Mouse (Mus musculus) myocyte (in vitro differentiated cells): ENCODE measurements at regions not wholly inside any gene's neighbourhood (a gene's known extent, or its start where the extent isn't known, plus 50 kb on each side); places are given as distances from the start of the nearest gene placed in this dataset.

Experiments used
- H3K27me3 ChIP-seq: one replicate; pipeline ENCODE4 v1.6.1; 2011; ENCODE audit not compliant: control insufficient read depth, insufficient read depth, insufficient read length
- H3K36me3 ChIP-seq: one replicate; pipeline ENCODE4 v1.6.1; 2011; ENCODE audit not compliant: control insufficient read depth, insufficient read depth
- H3K4me2 ChIP-seq: one replicate; pipeline ENCODE4 v1.6.1; 2011; ENCODE audit warnings: low read depth, control low read depth
- H3K4me3 ChIP-seq: one replicate; pipeline ENCODE4 v1.5.1; 2011; ENCODE audit warnings: mild to moderate bottlenecking, control low read depth, moderate library complexity
- H3K79me2 ChIP-seq: one replicate; pipeline ENCODE4 v1.6.1; 2011; ENCODE audit not compliant: control insufficient read depth, insufficient read depth
- H3ac ChIP-seq: one replicate; pipeline ENCODE4 v1.6.1; 2011; ENCODE audit not compliant: control insufficient read depth, insufficient read length
- CEBPB ChIP-seq: IDR thresholded peaks from 2 replicates; pipeline ENCODE4 v1.6.1; 2011; ENCODE audit warnings: mild to moderate bottlenecking, moderate library complexity; ENCODE audit not compliant: poor library complexity, insufficient read depth, severe bottlenecking
- E2F4 ChIP-seq: IDR thresholded peaks from one replicate; pipeline ENCODE4 v1.6.1; 2011; ENCODE audit warnings: mild to moderate bottlenecking, control low read depth, moderate library complexity; ENCODE audit not compliant: insufficient read depth
- MAX ChIP-seq: IDR thresholded peaks from one replicate; pipeline ENCODE4 v1.6.1; 2011; ENCODE audit warnings: low read depth, mild to moderate bottlenecking, control low read depth
- MYOD1 ChIP-seq, 3 experiments: IDR thresholded peaks; one replicate each; pipeline ENCODE4 v1.6.1; 2011; ENCODE audit warnings: control low read depth in 2 of 3, low read depth in 2 of 3, mild to moderate bottlenecking in 2 of 3, moderate library complexity in 1 of 3; ENCODE audit not compliant: insufficient read length in 2 of 3, control insufficient read depth in 1 of 3
- MYOG ChIP-seq, 3 experiments: IDR thresholded peaks; one replicate each; pipeline ENCODE4 v1.6.1; 2011; ENCODE audit warnings: control low read depth in 2 of 3, low read depth in 2 of 3, mild to moderate bottlenecking in 2 of 3; ENCODE audit not compliant: insufficient read length in 2 of 3, control insufficient read depth in 1 of 3, insufficient read depth in 1 of 3
- POLR2A ChIP-seq: IDR thresholded peaks from one replicate; pipeline ENCODE4 v1.6.1; 2011; ENCODE audit warnings: low read depth, mild to moderate bottlenecking, control low read depth, moderate library complexity; ENCODE audit not compliant: insufficient read length
- POLR2AphosphoS2 ChIP-seq: IDR thresholded peaks from one replicate; pipeline ENCODE4 v1.6.1; 2011; ENCODE audit warnings: low read depth, control low read depth; ENCODE audit not compliant: insufficient read length
- REST ChIP-seq: IDR thresholded peaks from one replicate; pipeline ENCODE4 v1.6.1; 2011; ENCODE audit warnings: mild to moderate bottlenecking, control low read depth, moderate library complexity; ENCODE audit not compliant: insufficient read depth, insufficient read length
- SRF ChIP-seq: IDR thresholded peaks from one replicate; pipeline ENCODE4 v1.6.1; 2011; ENCODE audit warnings: low read depth; ENCODE audit not compliant: control insufficient read depth, insufficient read length
- TCF12 ChIP-seq: IDR thresholded peaks from one replicate; pipeline ENCODE4 v1.6.1; 2011; ENCODE audit warnings: mild to moderate bottlenecking, control low read depth; ENCODE audit not compliant: poor library complexity, insufficient read depth, severe bottlenecking
- TCF3 ChIP-seq: IDR thresholded peaks from one replicate; pipeline ENCODE4 v1.6.1; 2011; ENCODE audit warnings: low read depth, control low read depth; ENCODE audit not compliant: insufficient read length
- USF1 ChIP-seq: IDR thresholded peaks from one replicate; pipeline ENCODE4 v1.6.1; 2011; ENCODE audit warnings: low read depth, mild to moderate bottlenecking, control low read depth, moderate library complexity

- H3K27me3 ChIP-seq = no peaks in the 10 kb centered on the region
- no peaks in the 10 kb centered on the region for H3K79me2 ChIP-seq
- no peak for TF ChIP-seq MYOD1 (IDR thresholded peaks at IDR 0.05; ENCODE audit: control insufficient read depth in 1 of 3, insufficient read length in 2 of 3, low read depth in 2 of 3)
- TF ChIP-seq MAX = no peak
- TF ChIP-seq TCF12 = no peak
- TF ChIP-seq E2F4 = no peak
- TF ChIP-seq POLR2AphosphoS2 = no peak
- no peak for TF ChIP-seq TCF3
- no peak for TF ChIP-seq USF1
- no peak for TF ChIP-seq REST
- TF ChIP-seq MYOG (IDR thresholded peaks at IDR 0.05; ENCODE audit: control insufficient read depth in 1 of 3, insufficient read depth in 1 of 3, insufficient read length in 2 of 3, low read depth in 2 of 3) = no peak
- no peak for TF ChIP-seq POLR2A
- H3K4me2 ChIP-seq = no peak overlapping the region
- H3K36me3 ChIP-seq = no peaks in the 10 kb centered on the region
- no peak overlapping the region for H3ac ChIP-seq
- H3K4me3 ChIP-seq = no peak overlapping the region
Observed at GRCm38 (mm10) chr1:137373509-137374420, 413.5 kb upstream of the Nr5a2 start.

- H3ac ChIP-seq = no peak overlapping the region
- TF ChIP-seq SRF = no peak
- TF ChIP-seq TCF3 = no peak
- TF ChIP-seq MYOG (IDR thresholded peaks at IDR 0.05; ENCODE audit: control insufficient read depth in 1 of 3, insufficient read depth in 1 of 3, insufficient read length in 2 of 3, low read depth in 2 of 3) = no peak
- no peak for TF ChIP-seq POLR2A
- TF ChIP-seq MAX = no peak
- TF ChIP-seq POLR2AphosphoS2 = no peak
- no peak for TF ChIP-seq CEBPB
- no peak for TF ChIP-seq E2F4
- no peak for TF ChIP-seq REST
- no peak for TF ChIP-seq USF1
- no peak for TF ChIP-seq TCF12
- no peak for TF ChIP-seq MYOD1 (IDR thresholded peaks at IDR 0.05; ENCODE audit: control insufficient read depth in 1 of 3, insufficient read length in 2 of 3, low read depth in 2 of 3)
- H3K4me3 ChIP-seq = no peak overlapping the region
- H3K36me3 ChIP-seq = no peaks in the 10 kb centered on the region
- no peaks in the 10 kb centered on the region for H3K79me2 ChIP-seq
- H3K4me2 ChIP-seq = no peak overlapping the region
- no peaks in the 10 kb centered on the region for H3K27me3 ChIP-seq
Observed at GRCm38 (mm10) chr1:137372236-137372635, 412.0 kb upstream of the Nr5a2 start.

GRCm38 (mm10) chr1:137364396-137364795 is 404.1 kb upstream of the Nr5a2 start:
- TF ChIP-seq MAX (no peak), SRF (no peak)
- no peaks in the 10 kb centered on the region for H3K36me3 ChIP-seq
- no peak overlapping the region for H3K4me2 ChIP-seq
- H3ac ChIP-seq = no peak overlapping the region
- H3K4me3 ChIP-seq = no peak overlapping the region
- H3K27me3 ChIP-seq = no peaks in the 10 kb centered on the region
- H3K79me2 ChIP-seq = no peaks in the 10 kb centered on the region

- TF ChIP-seq E2F4 (no peak), REST (no peak), POLR2A (no peak), MAX (no peak), TCF3 (no peak), CEBPB (no peak), SRF (no peak), POLR2AphosphoS2 (no peak), MYOG (IDR thresholded peaks at IDR 0.05; ENCODE audit: control insufficient read depth in 1 of 3, insufficient read depth in 1 of 3, insufficient read length in 2 of 3, low read depth in 2 of 3) (peak in 1 of 3 experiments; percentile 35), MYOD1 (IDR thresholded peaks at IDR 0.05; ENCODE audit: control insufficient read depth in 1 of 3, insufficient read length in 2 of 3, low read depth in 2 of 3) (peak in 2 of 3 experiments; percentile 75 to 78)
- Histone ChIP-seq H3K27me3 (no peaks in the 10 kb centered on the region), H3K4me3 (no peak overlapping the region), H3K36me3 (no peaks in the 10 kb centered on the region), H3K4me2 (no peak overlapping the region), H3K79me2 (no peaks in the 10 kb centered on the region), H3ac (no peak overlapping the region)
Observed at GRCm38 (mm10) chr1:137363969-137364368, 403.7 kb upstream of the Nr5a2 start.

GRCm38 (mm10) chr1:137363561-137363960 is 403.3 kb upstream of the Nr5a2 start:
- no peaks in the 10 kb centered on the region for H3K36me3 ChIP-seq
- H3K79me2 ChIP-seq = no peaks in the 10 kb centered on the region
- no peak for TF ChIP-seq POLR2AphosphoS2
- TF ChIP-seq CEBPB = no peak
- no peak for TF ChIP-seq MYOG (IDR thresholded peaks at IDR 0.05; ENCODE audit: control insufficient read depth in 1 of 3, insufficient read depth in 1 of 3, insufficient read length in 2 of 3, low read depth in 2 of 3)
- TF ChIP-seq SRF = no peak
- no peak for TF ChIP-seq POLR2A
- TF ChIP-seq TCF3 = no peak
- TF ChIP-seq MAX = no peak
- TF ChIP-seq TCF12 = no peak
- no peak for TF ChIP-seq REST
- TF ChIP-seq E2F4 = no peak
- TF ChIP-seq MYOD1 (IDR thresholded peaks at IDR 0.05; ENCODE audit: control insufficient read depth in 1 of 3, insufficient read length in 2 of 3, low read depth in 2 of 3) = no peak
- TF ChIP-seq USF1 = no peak
- no peaks in the 10 kb centered on the region for H3K27me3 ChIP-seq
- no peak overlapping the region for H3ac ChIP-seq
- no peak overlapping the region for H3K4me3 ChIP-seq
- H3K4me2 ChIP-seq = no peak overlapping the region
